Mouse (Mus musculus) adrenal gland, postnatal 36 days (tissue): ENCODE results near the gene Mcu. TPM values are rescaled to one million over a fixed set of nuclear protein-coding genes. Genes with fewer than 3 reads are reported as not detected.

Experiments
- DNase-seq, 2 experiments: peaks; one replicate each; pipeline ENCODE4 v3.0.0; 2021; ENCODE audit warnings: mixed read lengths in 1 of 2
- total RNA-seq, 2 experiments: library from RNA; stranded (reverse); gene quantifications; 2 replicates each; pipeline ENCODE4 v1.2.3; 2021

The Mcu gene
- total RNA-seq, 2 experiments from 2014 or later, result 42.9 to 53.4 TPM

- DNase-seq, result no peak
Observed at GRCm38 (mm10) chr10:59569481-59569869, 47.0 kb downstream of the Mcu start.

DNA sequence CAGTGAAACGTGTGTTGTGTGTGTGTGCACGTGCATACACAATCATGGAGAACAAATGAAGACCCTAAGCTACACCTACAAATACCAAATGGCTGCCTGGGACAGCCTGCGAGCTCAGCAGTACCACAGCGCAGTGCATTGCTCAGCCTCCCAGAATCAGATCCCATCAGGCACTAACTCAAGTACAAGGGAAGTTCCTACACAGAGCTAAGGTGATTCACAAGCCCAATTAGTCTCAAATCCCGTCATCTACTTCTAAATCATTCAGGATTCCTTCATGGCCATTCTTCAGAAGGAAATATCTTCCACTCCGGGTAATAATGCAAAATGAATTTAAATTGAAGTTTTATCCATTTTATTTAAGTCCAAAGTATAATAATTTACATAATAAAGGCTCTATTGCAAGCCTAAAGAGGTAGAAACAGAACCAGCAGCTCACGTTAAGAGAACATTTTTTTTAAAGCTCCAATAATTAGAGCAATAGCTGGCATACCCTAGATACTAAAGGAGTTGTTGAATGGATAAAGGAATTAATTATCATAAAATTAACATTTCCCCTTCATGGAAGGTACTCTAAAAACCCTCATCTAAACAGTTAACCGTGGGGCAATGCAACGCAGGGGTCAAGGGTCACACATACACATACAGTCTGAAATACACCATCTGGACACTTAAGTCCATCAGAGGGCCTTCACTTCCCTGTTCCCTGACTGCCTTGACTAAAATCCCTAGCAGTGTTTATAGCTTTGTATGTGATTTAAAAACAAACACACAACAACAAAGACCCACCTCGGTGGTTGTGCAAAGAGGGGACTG lies 47.6 kb downstream of the Mcu start:
- DNase-seq, result no peak

- DNase-seq, result no peak
Observed at GRCm38 (mm10) chr10:59566968-59567367, 49.5 kb downstream of the Mcu start.

DNA sequence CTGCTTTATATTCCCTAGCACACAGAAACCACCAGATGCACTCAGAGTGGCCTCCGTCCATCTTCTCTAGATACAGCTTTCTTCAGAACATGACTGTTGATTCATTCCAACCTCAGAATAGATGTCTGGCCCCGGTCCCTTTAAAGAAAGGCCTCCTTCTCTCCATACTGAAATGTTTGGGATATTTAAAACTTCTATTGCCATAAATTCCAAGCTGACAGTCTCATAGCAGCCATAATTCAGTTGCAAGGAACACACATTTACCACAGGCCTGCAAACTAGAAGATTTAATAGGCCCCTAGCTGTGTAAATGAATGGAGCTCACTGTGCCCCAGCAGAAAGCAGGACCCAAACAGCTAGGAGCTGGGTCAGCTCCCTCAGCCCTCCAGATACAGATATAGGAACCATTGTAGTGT lies 50.5 kb downstream of the Mcu start:
- no peak for DNase-seq

- no peak for DNase-seq
Observed at GRCm38 (mm10) chr10:59564551-59564950, 51.9 kb downstream of the Mcu start.

DNA sequence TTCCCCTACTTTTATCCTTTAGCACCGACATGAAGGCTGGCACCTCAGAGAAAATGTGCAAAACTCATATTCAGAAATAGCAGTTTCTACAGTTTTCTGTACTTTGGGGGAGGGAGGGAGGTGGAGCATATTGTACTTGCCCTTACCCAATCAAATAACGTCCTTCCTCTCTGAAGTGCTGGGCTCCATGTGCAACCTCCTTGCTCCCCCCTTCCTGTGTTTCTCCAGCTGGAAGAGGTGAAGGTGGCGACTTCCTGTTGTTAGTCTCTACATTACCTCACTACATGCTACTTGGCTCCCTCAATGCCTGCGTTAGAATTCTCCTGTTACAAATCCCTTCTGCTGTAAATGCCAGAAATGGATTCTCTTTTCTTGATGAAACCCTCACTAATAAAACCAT lies 54.0 kb downstream of the Mcu start:
- DNase-seq, result no peak

DNA sequence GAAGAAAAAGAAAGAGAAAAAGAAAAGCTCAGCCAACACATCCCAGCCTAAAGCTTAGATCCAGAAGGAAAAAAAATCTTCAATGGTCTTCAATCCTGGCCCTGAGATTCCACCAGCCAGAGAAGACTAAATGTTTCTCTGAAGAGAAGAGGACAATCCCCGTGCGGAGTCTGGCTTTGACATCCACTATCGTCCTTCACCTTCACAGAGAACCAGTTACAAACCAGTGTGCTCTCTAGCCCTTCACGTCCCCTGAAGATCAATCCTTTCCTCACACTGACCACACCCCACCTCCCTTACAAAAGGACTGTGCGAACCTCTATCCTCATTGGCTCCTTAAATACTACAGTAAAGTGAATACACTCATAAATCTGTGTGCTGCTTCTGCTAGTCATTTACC lies 56.4 kb downstream of the Mcu start:
- DNase-seq, result no peak

DNA sequence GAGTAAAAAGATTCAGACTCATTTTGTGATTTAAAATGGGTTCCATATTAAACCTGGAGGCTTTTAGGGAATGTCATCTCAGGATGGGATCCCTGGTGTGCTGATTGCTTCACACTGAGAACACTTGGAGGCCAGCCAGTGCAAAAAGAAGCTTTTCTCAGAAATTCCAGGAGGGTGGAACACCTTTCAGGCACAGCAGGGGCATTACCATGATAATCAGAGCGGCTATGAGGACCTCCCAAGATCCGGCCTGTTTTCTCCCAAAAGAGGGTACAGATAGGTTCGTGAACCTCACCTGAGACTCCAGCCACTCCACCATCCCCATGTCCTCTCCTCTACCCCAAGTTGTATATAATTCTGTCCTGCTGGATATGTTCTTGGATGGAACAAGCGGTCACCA lies 57.9 kb downstream of the Mcu start:
- no peak for DNase-seq

DNA sequence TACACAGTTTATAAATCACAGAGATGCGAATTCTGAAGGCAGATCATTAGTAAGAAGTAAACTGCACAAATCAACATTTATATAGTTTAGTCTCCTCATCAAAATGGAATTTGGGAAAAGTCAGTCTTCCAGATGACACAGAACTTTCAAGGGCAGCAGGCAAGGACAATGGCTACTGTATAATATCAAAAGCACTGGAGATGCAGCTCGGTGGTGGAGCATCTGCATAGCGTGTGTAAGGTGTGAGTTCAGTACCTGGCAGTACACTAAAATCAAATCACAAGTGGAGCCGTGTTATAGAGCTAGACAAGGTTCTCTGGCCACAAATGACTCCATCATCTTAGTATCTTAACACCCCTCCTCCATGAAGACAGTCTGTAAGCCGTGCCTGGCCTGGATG lies 58.3 kb downstream of the Mcu start:
- DNase-seq, result peak; percentile 34 to 36

DNA sequence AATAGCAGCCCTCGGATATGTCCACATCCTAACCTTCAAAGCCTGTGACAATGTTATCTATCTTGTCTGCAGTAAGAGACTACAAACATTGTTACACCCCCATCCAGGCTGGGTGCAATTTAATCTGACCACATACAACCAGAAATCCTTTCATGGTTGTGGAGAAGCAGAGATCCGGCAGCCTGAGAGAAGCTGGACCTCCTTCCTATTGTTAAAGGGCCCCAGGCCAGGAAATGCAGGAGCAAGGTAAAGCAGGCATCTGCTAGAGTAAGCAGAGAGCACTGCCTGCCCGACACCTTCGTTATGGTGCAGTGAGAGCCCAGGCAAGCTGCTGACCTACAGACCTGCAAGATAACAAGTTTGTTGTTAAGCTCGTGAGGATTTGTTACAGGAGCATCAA lies 60.0 kb downstream of the Mcu start:
- no peak for DNase-seq

DNA sequence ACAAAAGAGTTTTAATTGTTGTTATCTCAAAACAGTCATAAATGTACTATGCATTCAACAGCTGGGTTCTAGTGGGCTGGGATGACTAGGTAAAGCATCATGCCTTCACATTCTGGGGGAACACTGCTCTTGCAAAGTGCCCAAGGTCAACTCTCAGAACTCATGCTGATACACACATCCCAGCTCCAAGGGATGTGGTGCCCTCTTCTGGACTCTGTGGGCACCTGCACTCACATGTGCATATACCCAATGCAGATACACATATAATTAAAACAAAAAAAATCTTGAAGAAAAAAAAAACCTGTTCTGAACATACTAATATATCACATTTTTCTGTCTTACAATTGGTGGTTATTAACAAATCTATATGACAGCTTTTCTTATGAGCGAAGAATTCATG lies 62.2 kb downstream of the Mcu start:
- DNase-seq, result no peak

DNA sequence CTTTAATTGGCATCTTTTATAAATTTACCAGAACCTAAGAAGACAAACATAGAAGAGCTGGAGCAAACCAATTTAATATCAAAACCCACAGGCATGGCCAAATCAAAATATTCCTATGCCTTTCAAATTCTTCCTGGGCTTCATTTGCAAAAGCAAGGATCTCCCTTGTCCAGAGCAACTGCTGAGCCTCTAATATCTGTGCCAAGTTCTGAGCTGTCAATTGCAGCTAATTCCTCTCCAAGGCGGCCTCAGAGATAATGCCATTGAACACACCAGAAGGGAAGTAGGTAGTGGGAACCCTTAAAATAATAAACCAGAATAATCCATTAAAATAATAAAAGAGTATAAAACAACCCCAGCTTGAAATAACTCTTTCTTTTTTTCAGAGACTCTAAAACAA lies 64.0 kb downstream of the Mcu start:
- no peak for DNase-seq

- peak; percentile 34 to 57 for DNase-seq
Observed at GRCm38 (mm10) chr10:59548768-59549333, 67.6 kb downstream of the Mcu start.

DNA sequence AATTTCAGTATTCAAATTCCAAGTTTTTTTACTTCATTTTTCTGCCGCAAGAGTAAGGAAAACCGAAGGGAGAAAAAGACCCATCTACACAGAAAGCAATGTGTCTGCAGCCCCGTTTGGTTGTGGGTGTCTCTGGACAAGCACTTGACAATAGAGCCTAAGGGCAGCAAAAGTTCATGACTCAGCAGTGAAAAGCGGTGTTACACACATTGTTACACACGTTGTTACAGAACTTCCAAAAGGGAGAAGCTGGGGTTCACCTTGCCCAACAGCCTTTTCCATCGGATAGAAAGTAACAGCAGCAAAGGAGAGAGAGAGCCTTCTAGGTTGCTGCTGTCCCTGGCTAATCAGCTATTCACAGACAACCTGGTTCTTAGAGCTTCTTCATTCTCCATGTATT lies 68.3 kb downstream of the Mcu start:
- no peak for DNase-seq

- no peak for DNase-seq
Observed at GRCm38 (mm10) chr10:59547426-59547825, 69.1 kb downstream of the Mcu start.

DNA sequence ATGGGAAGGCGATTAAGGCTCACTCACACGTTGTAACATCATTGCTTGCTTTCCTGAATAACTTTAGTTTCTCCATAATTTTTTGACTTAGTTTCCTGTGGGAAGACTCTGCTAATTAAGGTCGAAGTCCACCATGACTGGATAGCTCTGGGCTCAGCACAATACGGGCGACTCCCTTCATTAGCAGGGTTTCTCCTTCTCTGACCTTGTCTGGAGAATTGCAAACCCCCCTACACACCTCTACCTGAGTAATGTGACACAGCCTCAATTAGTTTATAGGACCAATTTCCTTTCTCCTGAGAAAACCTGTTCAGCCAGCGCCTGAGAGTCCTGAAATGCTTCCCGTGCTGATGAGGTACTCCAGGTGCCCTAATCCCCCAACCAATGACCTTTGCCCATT lies 71.3 kb downstream of the Mcu start:
- no peak for DNase-seq

DNA sequence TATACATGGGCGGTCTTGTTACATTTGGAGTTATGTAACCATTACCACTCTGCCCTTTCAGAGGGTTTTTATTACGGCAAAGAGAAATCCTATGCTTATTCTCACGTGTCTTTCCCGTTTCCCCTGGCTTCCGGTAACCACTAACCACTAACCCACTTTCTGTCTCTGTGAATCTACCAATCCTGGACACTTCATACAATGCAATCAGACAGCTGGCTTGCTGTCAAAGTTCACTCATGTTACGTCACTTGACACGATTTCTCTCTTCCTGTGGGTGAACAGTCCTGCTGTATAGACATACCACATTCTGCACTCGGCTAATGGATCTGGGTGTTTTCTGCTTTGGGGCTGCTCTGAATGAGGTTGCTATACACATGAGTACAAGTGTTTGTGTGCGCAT lies 73.1 kb downstream of the Mcu start:
- DNase-seq, result no peak

GRCm38 (mm10) chr10:59541466-59541865 lies 75.0 kb downstream of the Mcu start:
- no peak for DNase-seq

DNA sequence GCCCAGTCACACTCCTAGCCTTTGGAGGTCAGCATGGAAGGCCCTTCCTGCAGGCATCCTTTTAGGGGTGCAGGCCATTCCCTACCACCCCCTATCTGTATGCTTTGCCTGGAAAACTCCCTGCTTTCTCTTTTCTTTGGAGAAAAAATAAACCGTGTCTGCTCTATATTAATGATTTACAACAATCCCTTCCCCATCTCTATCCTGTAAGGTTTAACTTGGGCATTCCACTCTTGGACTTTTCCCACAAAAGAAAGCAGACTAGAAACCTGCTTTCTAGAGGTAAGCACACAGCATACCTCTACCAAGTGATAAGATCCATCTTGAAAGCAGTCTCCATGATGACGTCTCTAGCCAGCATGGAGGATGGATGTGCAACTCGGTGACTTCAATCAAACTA lies 75.9 kb downstream of the Mcu start:
- no peak for DNase-seq

- DNase-seq, result no peak
Observed at GRCm38 (mm10) chr10:59540081-59540480, 76.4 kb downstream of the Mcu start.

- peak; percentile 86 to 88 for DNase-seq
Observed at GRCm38 (mm10) chr10:59539533-59539875, 77.0 kb downstream of the Mcu start.

- DNase-seq, result peak; percentile 71 to 76
Observed at GRCm38 (mm10) chr10:59538767-59539532, 77.5 kb downstream of the Mcu start.

DNA sequence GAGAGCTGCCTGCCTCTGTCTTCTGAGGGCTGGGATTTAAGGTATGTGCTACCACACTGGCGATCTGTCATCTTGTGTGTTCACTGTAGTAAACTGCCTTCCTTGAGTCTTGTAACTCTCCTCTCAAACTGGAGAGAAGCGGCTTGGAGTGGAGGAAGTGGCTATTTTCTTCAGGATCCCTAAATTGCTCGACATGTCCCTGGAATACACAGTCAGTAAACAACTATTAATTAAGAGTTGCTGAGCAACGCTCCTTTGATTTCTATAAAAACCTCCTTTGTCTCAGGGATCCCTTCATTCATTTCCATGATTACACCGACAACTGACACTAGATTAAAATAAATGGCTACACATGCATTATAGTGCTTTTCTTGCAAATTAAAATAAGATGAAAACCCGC lies 78.4 kb downstream of the Mcu start:
- no peak for DNase-seq
